Mouse (Mus musculus) activated CD4-positive, CD25-positive, alpha-beta regulatory T cell, adult 4 months (primary cell): ENCODE measurements around the gene Arpc4. TPM values are rescaled to one million over a fixed set of nuclear protein-coding genes. Genes with fewer than 3 reads are reported as not detected.

Experiments
- ATAC-seq: one replicate; pipeline ENCODE4 v1.8.0; 2017
- polyA plus RNA-seq, 2 experiments: library from polyadenylated mRNA; unstranded; fragments of 100-300 nt; shearing (Covaris generic); gene quantifications; one replicate each; pipeline ENCODE4 v1.2.1; 2017

The Arpc4 gene
- polyA plus RNA-seq, 2 experiments from 2014 or later, result 658 to 920 TPM

DNA sequence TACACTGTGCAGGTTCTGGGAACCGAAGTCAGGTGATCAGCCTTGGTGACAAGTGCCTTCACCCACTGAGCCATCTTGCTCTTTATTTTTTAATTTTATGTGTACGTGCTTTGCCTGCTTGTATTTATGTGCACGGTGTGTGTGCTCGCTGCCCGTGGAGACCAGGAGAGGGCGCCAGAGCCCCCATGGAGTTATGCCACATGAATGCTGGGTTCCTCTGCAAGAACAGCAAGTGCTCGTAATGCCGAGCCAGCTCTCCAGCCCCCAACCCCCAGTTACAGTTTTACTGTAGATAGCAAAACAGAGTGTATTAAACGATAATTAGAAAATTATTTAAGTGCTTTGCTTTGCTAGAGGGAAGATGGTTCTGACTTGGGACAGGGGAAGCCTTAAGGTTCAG is 28.8 kb downstream of the Arpc4 start:
- no peak for ATAC-seq

DNA sequence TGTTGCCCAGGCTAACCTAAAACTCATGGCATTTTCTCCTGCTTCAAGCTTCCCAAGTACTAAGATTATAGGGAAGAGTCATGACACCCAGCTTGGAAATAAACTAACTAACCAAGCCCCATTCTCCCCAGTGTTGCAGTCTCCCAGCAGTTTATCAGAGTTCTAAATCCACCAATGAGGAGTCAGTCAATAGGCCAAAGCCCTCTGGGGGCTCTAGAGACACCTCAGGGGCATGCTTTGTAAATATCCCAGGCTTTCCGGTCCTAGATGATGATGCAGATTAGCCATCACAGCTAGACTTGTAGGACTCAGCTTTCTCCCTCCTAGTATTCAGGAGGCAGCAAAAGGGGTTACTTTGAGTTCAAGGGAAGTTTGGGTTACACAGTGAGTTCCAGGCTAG is 32.1 kb downstream of the Arpc4 start:
- ATAC-seq, result no peak

DNA sequence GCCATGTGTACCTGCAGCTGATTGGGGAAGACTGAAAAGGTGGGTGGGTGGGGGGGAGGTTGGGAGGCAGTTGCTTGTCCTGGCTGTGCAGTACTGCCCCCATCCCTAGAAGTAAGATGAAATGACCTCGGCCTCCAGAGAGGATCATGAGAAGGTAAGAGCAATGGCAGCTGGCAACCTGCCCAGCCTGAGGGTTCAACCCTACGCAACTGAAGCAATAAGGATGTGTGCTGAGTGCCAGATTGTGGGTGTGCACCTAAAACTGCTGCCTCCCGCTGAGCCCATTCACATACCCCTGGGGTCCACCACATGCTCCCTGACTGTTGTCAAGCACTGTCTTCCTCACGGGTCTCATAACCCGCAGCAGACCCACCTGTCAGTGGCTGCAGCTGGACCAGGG is 38.5 kb downstream of the Arpc4 start:
- no peak for ATAC-seq

DNA sequence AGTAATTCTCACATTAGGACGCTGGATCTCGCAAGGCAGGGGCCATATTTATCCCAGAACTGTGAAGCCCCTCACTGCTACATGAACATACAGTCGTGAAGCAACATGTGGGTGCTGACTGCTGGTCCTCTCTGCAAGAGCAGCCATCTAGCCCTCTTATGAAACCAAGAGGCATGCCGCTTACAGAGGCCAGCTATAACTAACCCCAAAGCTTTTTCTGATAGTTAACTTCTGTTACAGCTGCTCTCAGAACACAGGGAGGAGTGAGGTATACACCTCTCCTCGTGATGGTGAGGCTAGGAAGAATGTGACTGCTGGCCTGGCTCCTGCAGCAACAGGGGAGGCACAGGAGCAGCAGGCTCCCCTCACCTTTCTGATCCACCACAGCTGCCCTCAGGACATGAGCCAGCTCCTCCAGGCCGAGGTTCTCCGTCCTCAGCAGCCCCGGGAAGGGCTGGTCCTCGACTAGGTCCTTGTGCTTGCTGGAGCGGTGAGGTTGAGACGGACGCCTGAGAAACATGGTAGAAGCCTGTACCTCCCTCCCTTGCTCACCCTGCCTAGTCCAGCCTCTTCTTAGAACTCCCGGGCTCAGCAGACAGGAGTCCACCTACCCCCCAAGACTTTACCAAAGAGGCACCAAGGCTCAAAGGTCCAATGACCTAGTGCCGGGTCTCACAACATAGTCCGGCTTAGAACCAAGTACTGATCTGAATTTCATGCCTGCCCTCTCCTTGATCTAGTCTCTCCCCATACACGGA is 40.7 kb downstream of the Arpc4 start:
- ATAC-seq, result peak; percentile 35

DNA sequence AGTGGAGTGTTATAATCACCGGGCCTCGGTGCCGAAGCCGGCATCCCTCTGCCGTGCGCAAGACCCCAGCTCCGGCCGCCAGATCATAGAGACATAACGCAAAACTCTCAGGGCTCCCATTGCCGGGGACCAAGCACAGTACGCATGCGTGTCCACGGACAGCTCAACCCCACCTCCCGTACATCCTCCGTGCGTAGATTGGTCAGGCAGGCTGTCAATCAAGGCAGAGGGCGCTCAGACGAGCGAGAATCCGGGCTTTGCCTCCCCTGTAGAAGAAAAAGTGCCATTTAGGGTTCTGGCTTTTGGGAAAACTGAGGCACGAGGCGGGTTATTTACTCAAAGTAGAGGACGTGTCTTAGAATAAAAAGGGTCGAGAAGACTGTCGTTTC is 41.3 kb downstream of the Arpc4 start, which contains the start of gene Rpusd3:
Rpusd3 (minus strand) TSS at position 142 of the 389 bp plus-strand sequence.
- ATAC-seq, result peak; percentile 99

DNA sequence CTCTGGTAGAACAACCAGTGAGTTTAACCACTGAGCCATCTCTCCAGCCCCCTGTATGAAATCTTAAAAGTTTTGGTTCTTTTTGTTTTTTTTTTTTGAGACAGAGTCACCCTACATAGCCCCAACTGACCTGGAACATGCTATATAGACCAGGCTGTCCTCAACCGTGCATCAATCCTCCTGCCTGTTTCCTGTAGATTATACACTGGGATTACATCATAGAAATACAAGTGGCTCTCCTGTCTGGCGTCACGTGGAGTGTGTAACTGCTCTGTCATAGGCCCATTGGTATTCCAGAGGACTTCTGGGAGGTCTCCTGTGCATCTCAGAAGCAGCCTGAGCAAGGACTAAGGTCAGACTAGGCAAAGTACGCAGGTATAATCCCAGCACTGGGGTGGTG is 45.1 kb downstream of the Arpc4 start:
- no peak for ATAC-seq

DNA sequence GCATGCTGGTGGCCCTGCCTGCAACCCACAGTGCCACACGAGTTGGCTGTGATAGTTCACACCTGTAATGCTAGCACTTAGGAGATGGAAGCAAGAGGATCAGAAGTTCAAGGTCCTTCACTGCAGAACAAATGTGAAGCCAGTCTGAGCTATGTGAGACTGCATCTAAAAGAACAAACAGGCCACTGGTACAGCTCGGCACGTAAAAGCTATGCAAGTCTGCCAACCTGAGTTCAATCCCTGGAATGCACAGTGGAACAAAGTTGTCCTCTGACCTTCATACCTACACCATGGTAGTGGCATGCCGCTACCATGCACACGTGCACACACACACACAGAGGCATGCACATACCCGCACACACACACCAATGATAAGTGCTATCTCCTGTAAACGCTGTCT is 46.3 kb downstream of the Arpc4 start:
- ATAC-seq, result no peak

DNA sequence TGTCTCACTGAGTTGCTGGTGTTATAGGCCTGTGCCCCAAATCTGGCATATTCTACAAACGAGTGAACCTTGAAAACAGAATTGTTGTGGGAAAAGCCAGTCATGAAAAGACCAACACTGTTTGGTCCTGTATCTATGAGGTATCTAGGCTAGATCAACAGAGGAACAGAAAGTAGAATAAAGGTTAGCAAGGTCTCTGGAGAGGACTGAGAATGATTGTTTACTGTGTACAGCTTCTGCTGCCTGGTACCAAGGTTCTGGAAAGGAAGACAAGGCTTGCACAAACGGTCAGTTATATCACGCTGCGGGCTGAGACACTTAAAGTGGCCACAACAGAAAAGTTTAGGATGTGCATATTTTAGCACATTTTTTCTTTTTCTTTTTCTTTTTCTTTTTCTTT is 48.8 kb downstream of the Arpc4 start:
- ATAC-seq, result no peak

DNA sequence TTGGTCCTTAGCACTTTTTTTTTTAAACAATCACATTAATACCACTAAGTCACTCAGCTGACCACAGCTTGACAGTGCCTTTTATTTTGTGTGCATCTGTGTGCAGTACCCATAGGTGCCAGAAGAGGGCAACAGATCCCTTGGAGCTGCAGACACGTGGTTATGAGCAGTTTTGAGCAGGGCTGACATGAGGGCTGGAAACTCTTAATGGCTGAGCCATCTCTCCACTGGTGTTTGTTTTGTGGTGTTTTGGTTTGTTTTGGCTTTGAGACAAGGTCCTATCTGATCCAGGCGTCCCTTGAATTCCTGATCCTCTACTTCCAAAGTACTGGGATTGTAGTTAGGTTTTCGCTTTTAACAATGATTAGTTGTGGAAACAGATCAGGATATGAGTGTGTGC is 49.5 kb downstream of the Arpc4 start:
- peak; percentile 59 for ATAC-seq

DNA sequence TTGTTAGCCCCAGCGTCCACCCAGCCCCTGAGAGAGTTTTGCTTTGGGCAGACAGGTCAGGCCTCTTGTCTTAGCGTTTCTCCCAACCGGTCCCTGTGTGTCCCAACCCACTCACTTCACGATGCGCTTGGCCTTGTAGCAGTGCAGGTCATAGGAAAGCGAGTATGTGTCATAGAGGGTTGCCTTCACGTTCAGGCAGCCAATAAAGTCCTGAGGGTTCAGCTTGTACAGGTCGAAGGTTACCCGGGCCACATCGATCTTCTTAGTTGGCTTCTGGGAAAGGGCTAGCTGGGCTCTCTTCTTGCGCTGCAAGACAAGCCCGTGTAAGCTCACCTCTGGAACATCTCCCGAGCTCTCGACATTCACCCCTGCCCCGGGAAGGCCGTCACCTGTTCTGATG is 50.1 kb downstream of the Arpc4 start:
- ATAC-seq, result no peak

DNA sequence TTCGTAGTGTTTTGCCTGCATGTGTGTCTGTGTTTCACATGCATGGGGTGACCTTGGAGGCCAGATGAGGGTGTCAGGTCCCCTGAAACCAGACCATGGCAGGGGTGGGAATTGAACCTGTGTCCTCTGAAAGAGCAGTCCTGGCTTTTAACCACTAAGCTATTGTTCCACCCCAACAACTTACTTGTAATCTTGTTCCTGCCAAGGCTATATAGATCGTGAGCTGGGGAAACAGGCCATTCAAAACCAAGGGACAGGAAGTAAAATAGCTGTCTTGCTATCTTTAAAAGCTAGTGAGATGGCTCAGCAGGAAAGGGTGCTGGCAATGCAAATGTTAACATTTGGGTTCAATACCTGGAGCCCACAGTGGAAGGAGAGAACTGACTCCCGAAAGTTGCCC is 52.0 kb downstream of the Arpc4 start:
- ATAC-seq, result no peak

DNA sequence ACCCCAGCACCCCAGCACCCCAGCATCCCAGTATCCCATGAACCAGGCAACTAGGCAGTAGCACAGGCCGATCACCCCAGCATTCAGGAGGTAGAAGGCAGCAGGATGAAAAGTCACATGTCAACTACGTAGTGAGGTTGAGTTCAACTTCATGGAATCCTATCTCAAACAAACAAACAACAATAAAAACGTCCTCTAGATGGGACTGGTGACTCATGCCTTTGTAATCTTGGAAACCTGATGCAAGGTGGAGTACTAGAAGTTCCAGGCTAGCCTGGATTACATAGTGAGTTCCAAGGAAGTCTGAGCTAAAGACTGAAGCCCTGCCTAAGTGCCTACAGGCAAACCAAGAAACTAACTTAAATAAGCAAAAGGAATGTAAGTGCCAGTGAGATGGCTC is 52.9 kb downstream of the Arpc4 start:
- ATAC-seq, result no peak

DNA sequence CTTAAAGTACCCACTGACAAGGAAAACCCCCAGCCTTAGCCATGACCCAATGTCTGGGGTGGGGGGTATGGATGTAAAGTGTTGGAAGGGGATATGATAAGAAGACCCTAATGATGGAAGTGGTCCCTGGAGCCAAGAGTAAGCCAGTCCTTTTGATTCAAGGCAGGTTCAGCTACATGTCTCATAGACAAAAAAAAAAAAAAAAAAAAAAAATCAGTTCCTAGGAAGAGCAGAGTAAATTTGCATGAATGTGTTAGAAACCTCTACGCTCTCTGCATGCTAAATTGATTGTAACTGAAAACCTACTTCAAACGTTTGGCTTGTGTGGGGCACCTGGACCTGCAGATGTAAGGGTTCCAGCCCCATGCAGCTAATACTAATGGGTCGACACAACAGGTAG is 53.9 kb downstream of the Arpc4 start:
- no peak for ATAC-seq

DNA sequence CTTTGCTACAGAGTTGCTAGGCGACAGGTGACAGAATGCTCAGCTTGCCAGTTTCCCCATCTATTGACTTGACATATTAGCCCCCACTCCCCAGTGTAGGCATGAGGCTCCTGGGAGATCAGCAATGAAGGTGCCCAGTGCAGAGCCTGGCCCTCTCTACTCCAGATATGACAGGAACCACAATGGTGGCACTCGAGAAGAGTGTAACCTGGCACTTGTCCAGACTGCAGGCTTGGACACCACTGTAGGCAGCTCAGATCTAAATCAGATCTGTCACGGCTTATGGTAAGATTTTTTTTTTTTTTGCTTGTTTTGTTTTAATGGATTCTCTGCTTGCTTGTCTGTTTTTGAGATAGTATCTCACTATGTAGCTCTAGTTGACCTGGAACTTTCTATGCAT is 55.7 kb downstream of the Arpc4 start:
- ATAC-seq, result no peak

DNA sequence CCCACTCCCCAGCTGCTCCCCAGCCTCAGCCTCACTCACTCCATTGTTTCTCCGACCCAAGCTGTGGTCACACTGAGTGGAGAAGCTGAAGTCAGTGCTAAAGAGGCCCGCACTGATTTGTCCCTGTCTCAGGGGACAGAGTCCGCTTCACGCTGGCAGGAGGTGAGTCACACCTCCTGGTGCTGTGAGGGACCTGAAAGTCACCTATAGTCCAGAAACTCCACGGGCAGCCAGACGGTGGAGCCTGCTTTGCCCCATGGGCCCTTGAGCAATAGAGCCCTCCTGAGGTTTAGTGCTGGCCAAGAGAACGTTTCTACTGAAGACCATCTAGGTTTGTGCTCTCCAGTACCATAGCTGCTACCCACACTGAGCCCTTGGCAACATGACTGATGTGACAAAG is 56.8 kb downstream of the Arpc4 start:
- ATAC-seq, result no peak

DNA sequence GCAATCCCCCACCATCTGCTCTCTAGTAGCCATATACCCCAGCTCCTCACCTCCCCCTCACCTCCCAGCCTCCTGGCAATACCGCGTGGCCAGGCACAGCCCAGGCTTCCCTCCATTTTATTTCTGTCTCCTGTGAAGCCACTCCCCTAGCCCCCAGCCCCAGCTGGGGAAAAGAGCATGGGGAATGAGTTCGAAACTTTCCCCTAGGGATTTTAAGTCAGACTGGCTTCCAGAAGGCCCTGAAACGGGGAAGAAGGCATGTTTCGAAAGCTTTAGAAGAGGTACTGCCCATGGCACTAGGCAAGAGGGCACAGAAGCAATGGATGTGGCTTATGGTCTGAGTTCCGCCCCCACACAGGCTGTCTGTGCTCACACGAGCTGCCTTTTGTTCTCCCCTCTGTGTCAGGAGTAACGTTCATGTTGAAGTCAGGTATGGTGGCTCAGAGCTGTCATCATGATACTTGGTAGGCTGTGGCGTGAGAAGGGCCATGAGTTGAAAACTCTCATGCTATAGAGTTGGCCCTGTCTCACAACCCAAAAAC is 57.8 kb downstream of the Arpc4 start, which contains the start of gene Cidec:
Cidec (minus strand) TSS at position 97 of the 542 bp plus-strand sequence.
- ATAC-seq, result no peak

DNA sequence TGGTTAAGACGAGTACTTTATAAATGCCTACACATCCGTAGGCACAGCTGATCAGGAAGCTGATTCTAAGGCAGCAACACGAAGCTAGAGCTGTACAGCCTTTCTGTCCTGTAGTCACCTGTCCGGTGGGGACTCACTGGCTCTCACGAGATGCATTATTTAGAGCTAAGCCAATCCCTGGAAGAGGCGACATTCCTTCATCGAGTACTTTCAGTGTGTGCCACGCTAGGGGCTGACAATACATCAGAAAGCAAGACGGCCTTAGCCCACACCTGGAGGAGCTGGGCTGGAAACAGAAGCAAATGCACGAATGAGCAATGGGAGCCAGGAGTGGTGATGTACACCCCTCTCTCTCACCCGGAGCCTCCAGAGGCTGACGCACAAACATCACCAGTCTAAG is 59.2 kb downstream of the Arpc4 start:
- no peak for ATAC-seq

DNA sequence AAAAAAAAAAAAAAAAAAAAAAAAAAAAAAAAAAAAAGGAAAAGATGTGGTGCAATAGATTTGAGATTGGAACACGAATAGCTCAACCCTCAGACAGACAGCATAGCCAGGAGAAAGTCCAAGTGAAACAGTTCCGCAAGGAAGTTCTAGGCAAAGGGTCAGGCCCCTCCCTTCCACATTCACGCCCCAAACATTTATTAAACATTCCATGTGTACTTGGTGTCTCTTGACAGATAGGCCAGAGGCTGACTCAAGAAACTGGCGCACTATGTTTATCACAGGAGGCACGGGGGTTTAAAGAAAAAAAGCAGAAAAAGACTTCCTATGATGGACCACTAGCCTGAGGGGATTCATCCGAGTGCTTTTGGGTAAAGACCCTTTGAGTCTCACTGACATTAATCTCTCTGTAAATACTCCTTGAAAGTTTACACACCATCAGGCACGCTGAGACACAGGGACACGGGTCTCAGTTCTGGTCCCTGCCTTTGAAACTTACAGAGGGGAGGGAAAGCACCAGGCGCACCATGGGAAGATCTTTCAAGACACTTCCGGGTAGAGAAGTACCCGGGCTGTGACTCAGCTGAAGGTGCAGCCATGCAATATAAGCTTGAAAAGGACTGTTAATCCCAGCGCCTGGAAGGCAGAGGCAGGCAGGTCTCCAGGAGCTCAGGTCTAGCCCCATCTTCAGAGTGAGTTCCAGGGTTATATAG is 61.0 kb downstream of the Arpc4 start:
- no peak for ATAC-seq

Other genes with a start within 250 kb of the Arpc4 start
- gene Lhfpl4, start 182.7 kb upstream of the Arpc4 start, polyA plus RNA-seq, result 1 to 10 TPM in 1 of 2 experiments, not detected in 1; 1.2 TPM
- gene Mtmr14, start 140.3 kb upstream of the Arpc4 start, polyA plus RNA-seq, result 10 to 100 TPM; 15.1 to 16.7 TPM
- gene Cpne9, start 95.8 kb upstream of the Arpc4 start, polyA plus RNA-seq, result under 1 TPM; 0.08 to 0.20 TPM
- gene Brpf1, start 71.0 kb upstream of the Arpc4 start, polyA plus RNA-seq, result 10 to 100 TPM; 10.6 to 11.2 TPM
- 10 to 100 TPM; 14.1 to 23.2 TPM for gene Ogg1, start 51.1 kb upstream of the Arpc4 start, polyA plus RNA-seq
- gene Camk1, start 34.1 kb upstream of the Arpc4 start, polyA plus RNA-seq, result 1 to 10 TPM; 1.5 to 1.6 TPM
- gene Tada3, start 232 bp upstream of the Arpc4 start, polyA plus RNA-seq, result 10 to 100 TPM; 32.8 to 49.4 TPM
- 10 to 100 TPM; 10.6 to 15.3 TPM for gene Ttll3, start 11.1 kb downstream of the Arpc4 start, polyA plus RNA-seq
- 10 to 100 TPM in 1 of 2 experiments, 1 to 10 TPM in 1; 5.4 to 18.7 TPM for gene Rpusd3, start 41.2 kb downstream of the Arpc4 start, polyA plus RNA-seq
- gene Cidec, start 57.6 kb downstream of the Arpc4 start, polyA plus RNA-seq, result not detected
- 10 to 100 TPM; 40.7 to 68.9 TPM for gene Jagn1, start 64.5 kb downstream of the Arpc4 start, polyA plus RNA-seq
- gene Il17re, start 80.4 kb downstream of the Arpc4 start, polyA plus RNA-seq, result under 1 TPM; 0.97 TPM
- not detected for gene Il17rc, start 93.3 kb downstream of the Arpc4 start, polyA plus RNA-seq
- gene Creld1, start 105.2 kb downstream of the Arpc4 start, polyA plus RNA-seq, result 1 to 10 TPM; 2.7 to 8.0 TPM
- under 1 TPM in 1 of 2 experiments, not detected in 1; 0.20 TPM for gene Prrt3, start 123.8 kb downstream of the Arpc4 start, polyA plus RNA-seq
- 10 to 100 TPM; 57.7 to 61.8 TPM for gene Emc3, start 153.5 kb downstream of the Arpc4 start, polyA plus RNA-seq
- 1 to 10 TPM; 4.4 to 7.2 TPM for gene Fancd2, start 153.6 kb downstream of the Arpc4 start, polyA plus RNA-seq
- gene Fancd2os, start 222.6 kb downstream of the Arpc4 start, polyA plus RNA-seq, result not detected
- gene Brk1, start 226.7 kb downstream of the Arpc4 start, polyA plus RNA-seq, result 100 to 1,000 TPM; 275 to 326 TPM
- gene Vhl, start 245.8 kb downstream of the Arpc4 start, polyA plus RNA-seq, result 10 to 100 TPM in 1 of 2 experiments, 1 to 10 TPM in 1; 7.1 to 14.5 TPM